Mouse (Mus musculus) naive thymus-derived CD4-positive, alpha-beta T cell, adult 2 months (primary cell): ENCODE measurements around the gene Fgd5.

Experiments
- DNase-seq: peaks from one replicate; pipeline ENCODE4 v3.0.0-alpha.2; 2011; ENCODE audit warnings: low read depth

Fgd5 gene

GRCm38 (mm10) chr6:92010895-92011294 is 32.2 kb downstream of the Fgd5 start:
- DNase-seq, result no peak

- no peak for DNase-seq
Observed at GRCm38 (mm10) chr6:92012413-92012812, 33.7 kb downstream of the Fgd5 start.

GRCm38 (mm10) chr6:92013035-92013434 is 34.4 kb downstream of the Fgd5 start:
- DNase-seq, result no peak

GRCm38 (mm10) chr6:92013620-92014019 is 34.9 kb downstream of the Fgd5 start:
- no peak for DNase-seq

GRCm38 (mm10) chr6:92014936-92015335 is 36.3 kb downstream of the Fgd5 start:
- DNase-seq, result no peak

- no peak for DNase-seq
Observed at GRCm38 (mm10) chr6:92015848-92016247, 37.2 kb downstream of the Fgd5 start.

GRCm38 (mm10) chr6:92016738-92017137 is 38.1 kb downstream of the Fgd5 start:
- no peak for DNase-seq

GRCm38 (mm10) chr6:92018421-92018820 is 39.7 kb downstream of the Fgd5 start:
- no peak for DNase-seq

- DNase-seq, result no peak
Observed at GRCm38 (mm10) chr6:92021061-92021460, 42.4 kb downstream of the Fgd5 start.

GRCm38 (mm10) chr6:92021506-92021905 is 42.8 kb downstream of the Fgd5 start:
- DNase-seq, result no peak

GRCm38 (mm10) chr6:92025252-92025651 is 46.6 kb downstream of the Fgd5 start:
- DNase-seq, result no peak

- DNase-seq, result no peak
Observed at GRCm38 (mm10) chr6:92027379-92027778, 48.7 kb downstream of the Fgd5 start.

GRCm38 (mm10) chr6:92030646-92031045 is 52.0 kb downstream of the Fgd5 start:
- DNase-seq, result no peak

GRCm38 (mm10) chr6:92034713-92035112 is 56.0 kb downstream of the Fgd5 start:
- DNase-seq, result no peak

- DNase-seq, result no peak
Observed at GRCm38 (mm10) chr6:92036372-92036771, 57.7 kb downstream of the Fgd5 start.

- no peak for DNase-seq
Observed at GRCm38 (mm10) chr6:92038158-92038557, 59.5 kb downstream of the Fgd5 start.

GRCm38 (mm10) chr6:92041271-92041670 is 62.6 kb downstream of the Fgd5 start:
- DNase-seq, result no peak

GRCm38 (mm10) chr6:92042055-92042454 is 63.4 kb downstream of the Fgd5 start:
- no peak for DNase-seq

- DNase-seq, result no peak
Observed at GRCm38 (mm10) chr6:92042850-92043249, 64.2 kb downstream of the Fgd5 start.

- DNase-seq, result peak; percentile 12
Observed at GRCm38 (mm10) chr6:92057768-92058167, 79.1 kb downstream of the Fgd5 start.

- DNase-seq, result no peak
Observed at GRCm38 (mm10) chr6:92061725-92062124, 83.0 kb downstream of the Fgd5 start.

- DNase-seq, result no peak
Observed at GRCm38 (mm10) chr6:92063452-92063851, 84.8 kb downstream of the Fgd5 start.

- DNase-seq, result no peak
Observed at GRCm38 (mm10) chr6:92064101-92064500, 85.4 kb downstream of the Fgd5 start.

- DNase-seq, result peak; percentile 43
Observed at GRCm38 (mm10) chr6:92065721-92066496, 87.2 kb downstream of the Fgd5 start.
